Mouse (Mus musculus) kidney, adult 18-20 months (tissue): ENCODE measurements at regions not wholly inside any gene's neighbourhood (a gene's known extent, or its start where the extent isn't known, plus 50 kb on each side); places are given as distances from the start of the nearest gene placed in this dataset.

ENCODE experiments used
- DNase-seq: peaks from one replicate; pipeline ENCODE4 v3.0.0; 2021

DNA sequence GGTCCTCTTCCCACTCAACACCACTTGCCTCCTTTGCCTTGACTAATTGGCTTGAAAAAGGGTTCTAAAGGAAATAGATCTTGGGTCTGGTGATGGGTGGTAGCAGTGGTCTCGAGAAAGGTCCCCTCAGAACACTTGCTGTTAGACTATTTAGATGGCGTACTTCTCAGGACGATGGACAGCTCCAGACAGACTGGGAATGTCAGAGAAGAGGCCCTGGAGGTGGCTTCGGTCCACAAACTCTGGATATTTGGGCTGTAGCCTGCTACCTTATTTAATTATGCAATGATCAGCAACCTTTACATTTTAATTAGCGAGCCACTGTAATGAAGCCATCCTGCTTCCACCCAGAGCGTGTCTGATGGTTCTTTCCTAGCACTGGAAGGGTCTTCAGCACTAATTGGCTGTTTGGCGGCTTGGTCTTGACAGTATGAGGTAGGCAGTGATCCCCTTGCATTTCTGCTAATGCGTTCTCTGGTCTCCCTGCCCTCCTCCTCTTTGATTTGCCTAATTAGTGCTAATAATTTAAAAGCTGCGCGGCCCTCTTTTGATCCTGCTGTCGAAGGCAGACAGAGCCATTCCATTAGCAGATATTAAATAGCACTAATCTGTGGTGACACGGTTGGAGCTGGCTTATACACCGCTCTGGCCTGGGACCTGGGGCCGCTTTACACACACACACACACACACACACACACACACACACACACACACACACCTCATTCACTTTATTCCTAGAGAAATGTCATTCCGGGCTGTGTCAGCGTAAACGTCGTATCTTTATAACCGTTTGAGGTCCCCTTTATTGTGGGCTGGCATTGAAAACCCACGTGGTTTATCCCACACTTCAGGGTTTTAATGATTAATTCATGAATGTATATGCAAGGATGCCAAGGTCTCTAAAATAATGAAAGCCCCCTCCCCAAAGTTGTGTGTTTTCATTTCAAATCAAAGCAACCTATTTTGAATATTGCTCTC, 76.4 kb upstream of the N4bp1 start:
- no peak for DNase-seq
